9 mouse cellular contexts compared by ENCODE assay signal in genomic region chr15:83167126-83167525, GRCm38 (mm10). TPM values are rescaled to one million over a fixed set of nuclear protein-coding genes. Genes with fewer than 3 reads are reported as not detected.
DNase-seq lines count a peak whose midpoint lies in the region; ATAC-seq lines count a peak whose summit lies in the region.
"Had no signal": no experiment of that assay in that cellular context is flagged by ENCODE, and none has a peak within 500 bp of the region (broad histone marks: within the 10 kb centered on the region; RNA-seq: fewer than 3 reads in every experiment).

No protein-coding gene starts in this region.

- no peaks in the 10 kb centered on the region for H3K27me3 ChIP-seq in heart, embryonic 13.5 days (replicated peaks)
- H3K27me3 ChIP-seq in liver, embryonic 12.5 days (replicated peaks): no peaks in the 10 kb centered on the region
- H3K27me3 ChIP-seq: forebrain, embryonic 13.5 days had no signal

- 74% methylated on average over 5 of the region's 5 CpGs for WGBS in heart, embryonic 13.5 days
- WGBS in liver, embryonic 12.5 days (ENCODE audit: insufficient replicate concordance): 83% methylated on average over 5 of the region's 5 CpGs

- no peak for DNase-seq in heart, postnatal 25 days (ENCODE audit: low spot score)
- DNase-seq in ovary, postnatal 36 days (ENCODE audit: low spot score): peak; percentile 44
- DNase-seq in ovary, postnatal 10 days (ENCODE audit: low spot score): no peak
- DNase-seq in urinary bladder, postnatal 25 days (ENCODE audit: low spot score): peak; percentile 67
- no peak for DNase-seq in frontal cortex, postnatal 14 days (ENCODE audit: low spot score in 2 of 2)
- no peak for DNase-seq in right cerebral cortex, postnatal 25 days

- H3K4me3 ChIP-seq in heart, embryonic 13.5 days: no peak overlapping the region
- H3K4me3 ChIP-seq in liver, embryonic 12.5 days: peak overlapping the region; percentile 94
- H3K4me3 ChIP-seq: forebrain, embryonic 13.5 days had no signal

- H3K9ac ChIP-seq in heart, embryonic 13.5 days: peak overlapping the region; percentile 37; the same call in 1 of the 2 replicates
- H3K9ac ChIP-seq in liver, embryonic 12.5 days: peak overlapping the region; percentile 97
- H3K9ac ChIP-seq: forebrain, embryonic 13.5 days had no signal

- 0 out of 2 replicates have a peak overlapping the region, but pooled peaks have one; percentile 13 for H3K27ac ChIP-seq in heart, embryonic 13.5 days (replicated peaks)
- peak overlapping the region; percentile 95 for H3K27ac ChIP-seq in liver, embryonic 12.5 days
- H3K27ac ChIP-seq: forebrain, embryonic 13.5 days had no signal

- H3K36me3 ChIP-seq in heart, embryonic 13.5 days: peaks cover 17% of the 10 kb centered on the region
- H3K36me3 ChIP-seq in liver, embryonic 12.5 days: peaks cover 65% of the 10 kb centered on the region

- H3K4me1 ChIP-seq in heart, embryonic 13.5 days: peaks cover 55% of the 10 kb centered on the region
- peaks cover 89% of the 10 kb centered on the region for H3K4me1 ChIP-seq in liver, embryonic 12.5 days

- ATAC-seq in heart, embryonic 13.5 days (ENCODE audit: extremely low read depth, insufficient number of reproducible peaks, low FRiP score, low TSS enrichment): no peak
- ATAC-seq in liver, embryonic 12.5 days: no peak
- ATAC-seq: forebrain, embryonic 13.5 days had no signal

- intact Hi-C loops in heart, postnatal 25 days (cut with DNase I): no loop called here

- no peak overlapping the region for H3K4me2 ChIP-seq in heart, embryonic 13.5 days
- peak overlapping the region; percentile 95 for H3K4me2 ChIP-seq in liver, embryonic 12.5 days
- H3K4me2 ChIP-seq: forebrain, embryonic 13.5 days had no signal

- H3K9me3 ChIP-seq in heart, embryonic 13.5 days: no peaks in the 10 kb centered on the region
- no peaks in the 10 kb centered on the region for H3K9me3 ChIP-seq in liver, embryonic 12.5 days (replicated peaks)
- H3K9me3 ChIP-seq: forebrain, embryonic 13.5 days had no signal

RNA-seq across cellular contexts. Expression of gene Cyb5r3, which starts 5.3 kb away (rescaled TPM):
- 127 and 137 TPM in 2 replicates for polyA plus RNA-seq in heart, embryonic 13.5 days (2015; fragmentation: Nextera tagmentation; extraction: Ambion mirVana)
- total RNA-seq in heart, postnatal 25 days (2021): 10 to 100 TPM; 80.4 to 85.5 TPM
- 151 and 172 TPM in 2 replicates for polyA plus RNA-seq in liver, embryonic 12.5 days (2016; fragmentation: Nextera tagmentation; extraction: Ambion mirVana)

RNA-seq across cellular contexts. Expression of gene Poldip3, which starts 17.9 kb away (rescaled TPM):
- polyA plus RNA-seq in heart, embryonic 13.5 days (2015; fragmentation: Nextera tagmentation; extraction: Ambion mirVana): 73.9 and 74.2 TPM in 2 replicates
- 10 to 100 TPM; 27.3 to 29.8 TPM for total RNA-seq in heart, postnatal 25 days (2021)
- 83.0 and 86.7 TPM in 2 replicates for polyA plus RNA-seq in liver, embryonic 12.5 days (2016; fragmentation: Nextera tagmentation; extraction: Ambion mirVana)

RNA-seq across cellular contexts. Expression of gene Rrp7a, which starts 44.5 kb away (rescaled TPM):
- polyA plus RNA-seq in heart, embryonic 13.5 days (2015; fragmentation: Nextera tagmentation; extraction: Ambion mirVana): 41.1 and 45.9 TPM in 2 replicates
- 10 to 100 TPM; 40.3 to 41.9 TPM for total RNA-seq in heart, postnatal 25 days (2021)
- 36.5 and 42.3 TPM in 2 replicates for polyA plus RNA-seq in liver, embryonic 12.5 days (2016; fragmentation: Nextera tagmentation; extraction: Ambion mirVana)

Comparison
In these comparisons a context has a peak if more than half of its experiments do, and no peak if none do; other contexts are left out.
1. DNase-seq: peak in ovary, postnatal 36 days (single experiment) and urinary bladder, postnatal 25 days (single experiment); none in heart, postnatal 25 days (single experiment), ovary, postnatal 10 days (single experiment), frontal cortex, postnatal 14 days (0 of 2) and right cerebral cortex, postnatal 25 days (single experiment).